Mouse (Mus musculus) granulocyte monocyte progenitor cell, adult 5-6 weeks (primary cell): Measurements from ENCODE around the gene Olfr722. TPM values are rescaled to one million over a fixed set of nuclear protein-coding genes. Genes with fewer than 3 reads are reported as not detected.
"Not testable (repeated sequence)": the region's sequence is repeated elsewhere in the genome, so short reads cannot be mapped to it uniquely, and the experiment has no call there.

Experiments used
- ATAC-seq: replicated peaks from 2 replicates; pipeline ENCODE4 v1.8.0; 2016; ENCODE audit warnings: mild to moderate bottlenecking, moderate TSS enrichment, inconsistent platforms; ENCODE audit not compliant: poor library complexity, severe bottlenecking
- total RNA-seq, 2 experiments: library from RNA; stranded (forward) in 1 of 2; stranded (reverse) in 1 of 2; fragments of 200-712, 200-1000 nt in 1 of 2; fragments of >200 nt in 1 of 2; fragmentation: Nextera tagmentation in 1 of 2; gene quantifications; 2 replicates each; pipeline ENCODE4 v1.2.3; 2014 to 2017

Gene Olfr722
- total RNA-seq (2014; fragmentation: Nextera tagmentation): not detected in 2 replicates
- not detected in 2 replicates for total RNA-seq (2017)

DNA sequence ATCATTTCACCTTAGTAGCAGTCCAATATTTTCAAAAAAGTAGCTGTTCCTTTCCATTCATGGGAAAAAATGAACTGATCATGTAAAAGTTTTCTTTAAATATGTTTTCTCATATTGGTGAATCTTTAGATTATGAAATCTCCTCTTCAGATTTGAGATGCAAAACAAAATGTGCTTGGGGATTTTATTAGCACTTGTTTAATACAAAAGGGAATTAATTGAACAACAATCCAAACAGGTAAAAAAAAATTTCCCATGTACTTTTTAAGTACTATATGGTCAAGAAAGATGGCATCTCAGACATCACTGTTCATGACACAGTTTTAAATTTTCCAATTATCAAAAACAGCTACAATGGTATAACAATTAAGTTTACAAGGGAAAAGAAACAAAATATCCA is at the start of gene Olfr722:
Gene Olfr722, minus strand, starts transcription at position 101 of the 400 bp plus-strand sequence.
- no peak for ATAC-seq

DNA sequence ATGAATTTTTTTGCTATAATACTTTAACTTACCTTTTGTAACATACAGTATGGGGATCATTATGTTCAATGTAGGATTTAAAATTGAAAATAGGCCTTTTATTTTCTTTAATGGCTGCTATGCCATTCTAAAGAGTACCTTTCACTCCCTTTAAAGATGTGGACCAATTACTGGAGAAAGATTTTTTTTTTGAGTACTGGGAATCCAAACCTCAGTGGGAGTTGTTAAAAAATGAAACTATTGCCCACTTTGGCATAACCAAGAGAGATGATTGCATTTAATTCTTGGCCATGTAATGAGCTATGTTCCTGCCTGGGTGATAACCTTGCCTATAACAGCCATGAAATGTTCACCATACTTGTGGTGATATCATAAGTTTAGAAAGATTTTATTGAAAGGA is 29.9 kb upstream of the Olfr722 start, which contains the start of gene Olfr723:
Gene Olfr723, minus strand, starts transcription at position 101 of the 400 bp plus-strand sequence.
- not testable (repeated sequence) for ATAC-seq

DNA sequence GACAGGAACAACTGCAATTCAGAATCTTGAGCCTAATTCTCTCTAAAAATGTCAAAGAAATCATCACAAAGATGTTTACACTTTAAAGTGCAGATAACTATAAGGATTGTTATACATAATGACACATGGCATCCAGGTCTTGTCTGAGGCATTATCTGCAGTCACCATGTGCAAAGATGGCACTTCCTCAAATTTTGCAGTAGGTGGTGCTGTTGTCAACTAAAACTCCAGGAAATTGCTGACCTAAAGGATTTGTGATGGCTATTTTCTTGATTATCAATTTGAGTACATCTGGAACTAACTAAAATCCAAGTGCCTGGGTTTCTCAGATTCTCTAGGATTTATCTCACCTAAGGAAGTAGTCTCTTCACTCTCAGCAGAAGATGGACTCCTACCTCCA is 41.4 kb downstream of the Olfr722 start:
- ATAC-seq: peak; percentile 71

Other genes with a start within 250 kb of the Olfr722 start
- gene Armh4, start 118.6 kb downstream of the Olfr722 start, total RNA-seq (2014; fragmentation: Nextera tagmentation): not detected in 2 replicates
- not detected in 2 replicates for gene Armh4, start 118.6 kb downstream of the Olfr722 start, total RNA-seq (2017)
- gene Olfr723, start 29.8 kb upstream of the Olfr722 start, total RNA-seq (2014; fragmentation: Nextera tagmentation): not detected in 2 replicates
- not detected in 2 replicates for gene Olfr723, start 29.8 kb upstream of the Olfr722 start, total RNA-seq (2017)
- not detected in 2 replicates for gene Olfr724, start 61.3 kb upstream of the Olfr722 start, total RNA-seq (2014; fragmentation: Nextera tagmentation)
- gene Olfr724, start 61.3 kb upstream of the Olfr722 start, total RNA-seq (2017): not detected in 2 replicates
- not detected in 2 replicates for gene Olfr725, start 138.4 kb upstream of the Olfr722 start, total RNA-seq (2014; fragmentation: Nextera tagmentation)
- gene Olfr725, start 138.4 kb upstream of the Olfr722 start, total RNA-seq (2017): not detected in 2 replicates
- gene Olfr726, start 189.0 kb upstream of the Olfr722 start, total RNA-seq (2014; fragmentation: Nextera tagmentation): not detected in 2 replicates
- not detected in 2 replicates for gene Olfr726, start 189.0 kb upstream of the Olfr722 start, total RNA-seq (2017)
- gene Olfr727, start 221.2 kb upstream of the Olfr722 start, total RNA-seq (2014; fragmentation: Nextera tagmentation): not detected in 2 replicates
- gene Olfr727, start 221.2 kb upstream of the Olfr722 start, total RNA-seq (2017): not detected in 2 replicates
- not detected in 2 replicates for gene Olfr728, start 240.7 kb upstream of the Olfr722 start, total RNA-seq (2014; fragmentation: Nextera tagmentation)
- not detected in 2 replicates for gene Olfr728, start 240.7 kb upstream of the Olfr722 start, total RNA-seq (2017)